Mouse (Mus musculus): ENCODE results near the gene Zfp637.
A peak's percentile ranks its signal among the peaks of the same experiment; 100 is the strongest.
"Not testable (repeated sequence)": the region's sequence is repeated elsewhere in the genome, so short reads cannot be mapped to it uniquely, and the experiment has no call there.

Gene Zfp637

DNA sequence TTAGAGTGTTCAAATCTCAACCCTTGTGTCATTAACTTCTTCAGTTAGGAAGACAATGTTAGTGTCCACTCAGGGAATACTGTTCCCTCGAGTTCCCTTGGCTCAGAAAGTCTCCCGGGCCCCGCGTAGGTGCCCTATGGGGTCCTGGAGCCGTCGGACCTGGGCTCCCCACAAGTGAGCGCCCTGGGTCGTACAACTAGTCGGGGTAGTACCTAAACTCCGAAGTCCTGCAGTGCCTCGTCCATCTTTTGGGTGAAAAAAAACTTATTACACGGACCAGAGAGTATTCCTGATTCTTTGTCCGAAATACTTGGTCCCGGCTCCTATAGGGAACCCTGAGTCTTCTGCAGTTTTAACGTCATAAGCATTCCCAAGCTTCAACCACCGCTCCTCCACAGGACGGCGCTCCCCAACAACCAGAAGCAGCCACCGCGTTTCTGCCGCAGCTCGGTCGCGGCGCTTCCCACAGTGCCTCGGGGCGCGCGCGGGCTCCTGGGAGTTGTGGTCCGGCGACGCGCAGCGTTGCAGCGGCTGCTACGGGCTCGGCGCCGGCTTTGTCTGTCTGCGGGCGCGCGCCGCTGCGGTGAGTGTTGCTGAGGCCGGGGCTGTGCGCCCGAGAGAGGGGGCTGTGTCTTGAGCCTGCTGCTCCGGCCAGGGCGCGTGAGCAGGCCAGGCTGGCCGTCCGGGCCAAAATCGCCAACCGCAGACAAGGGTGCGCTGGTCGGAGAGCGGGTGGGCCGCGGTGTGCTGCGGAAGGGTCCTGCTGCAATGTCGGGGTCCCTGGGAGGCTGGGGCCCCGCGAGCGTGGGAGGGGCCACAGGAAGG, at the start of gene Zfp637:
Gene Zfp637 (plus strand): TSS at position 495 of the 825 bp plus-strand sequence.
- peak; percentile 93 for DNase-seq (ENCODE audit: low read depth, low spot score)

DNA sequence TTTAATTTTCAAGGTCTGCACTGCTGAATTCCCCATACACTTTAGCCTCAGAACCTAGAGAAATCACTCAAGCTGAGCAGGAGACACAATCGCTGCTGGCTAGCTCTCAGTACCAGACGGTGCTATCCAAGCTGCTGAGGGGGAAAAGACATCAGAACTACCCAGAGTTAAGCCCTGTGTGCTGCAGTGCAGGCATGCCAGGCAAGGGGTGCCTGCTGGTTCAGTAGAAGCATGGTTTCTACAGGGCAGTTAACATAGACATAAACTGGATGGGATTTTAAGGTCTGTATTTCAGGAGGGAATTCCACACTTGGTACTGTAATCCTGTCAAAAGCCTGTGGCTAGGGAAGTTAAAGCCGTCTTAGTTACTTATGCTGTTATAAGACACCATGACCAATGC, 45.7 kb upstream of the Zfp637 start:
- no peak for DNase-seq (ENCODE audit: low read depth, low spot score)

DNA sequence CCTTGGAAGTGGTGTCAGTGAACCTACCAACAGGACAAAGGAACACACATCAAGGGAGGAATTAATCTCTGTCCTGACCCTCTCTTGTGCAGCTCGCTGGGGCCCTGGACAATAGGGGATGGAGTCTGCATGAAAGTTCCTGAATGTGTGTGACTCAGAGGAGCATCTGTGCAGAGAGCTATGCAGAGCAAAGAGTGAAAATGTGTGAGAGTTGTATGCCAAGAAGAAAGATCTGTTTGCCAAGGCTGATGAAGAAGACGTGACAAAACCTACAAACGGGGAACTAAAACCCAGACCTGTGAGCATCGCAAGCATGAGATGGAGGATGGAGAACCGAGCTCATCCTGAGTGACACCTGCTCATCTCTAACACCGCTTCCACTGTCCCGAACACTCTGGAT, 40.2 kb upstream of the Zfp637 start:
- DNase-seq (ENCODE audit: low read depth, low spot score) = no peak

DNA sequence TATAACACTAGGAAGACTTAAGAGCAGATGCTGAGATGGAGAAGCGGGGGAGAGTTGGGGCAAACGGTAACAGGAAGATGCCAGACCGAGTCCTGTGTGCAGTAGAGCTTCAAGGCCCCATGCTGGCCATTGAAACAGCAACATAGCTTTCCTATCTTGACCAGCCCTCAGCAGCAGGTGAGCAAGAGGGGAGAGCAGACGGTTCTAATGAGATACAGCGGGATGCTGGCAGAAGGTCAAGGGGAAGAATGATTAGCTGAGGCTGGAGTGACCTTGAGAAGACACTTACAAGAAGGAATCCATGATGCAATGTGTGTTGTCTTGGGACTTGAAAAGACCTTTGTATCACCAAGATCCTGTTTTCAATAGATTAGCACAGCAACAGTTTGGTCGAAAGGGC, 39.2 kb upstream of the Zfp637 start:
- DNase-seq (ENCODE audit: low read depth, low spot score) = no peak

DNA sequence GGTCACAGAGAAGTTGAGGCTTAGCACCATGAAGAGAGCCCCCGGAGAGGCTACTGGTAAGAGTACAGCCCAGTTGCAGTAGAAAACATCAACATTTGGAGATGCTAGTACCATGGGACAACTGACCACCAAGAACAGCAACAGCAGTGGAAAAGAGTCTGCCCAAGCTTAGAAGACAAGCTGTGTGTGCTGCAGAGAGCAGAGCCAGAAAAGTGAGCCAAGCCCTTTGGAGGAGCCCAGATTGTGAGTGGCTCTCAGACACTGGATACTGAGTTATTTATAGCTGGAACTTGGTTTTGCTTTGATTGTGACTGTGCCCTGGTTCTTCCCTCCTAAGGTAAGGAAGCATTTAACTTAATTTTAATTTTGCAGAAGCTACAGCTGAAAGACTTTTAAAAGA, 33.2 kb upstream of the Zfp637 start:
- DNase-seq (ENCODE audit: low read depth, low spot score) = no peak

DNA sequence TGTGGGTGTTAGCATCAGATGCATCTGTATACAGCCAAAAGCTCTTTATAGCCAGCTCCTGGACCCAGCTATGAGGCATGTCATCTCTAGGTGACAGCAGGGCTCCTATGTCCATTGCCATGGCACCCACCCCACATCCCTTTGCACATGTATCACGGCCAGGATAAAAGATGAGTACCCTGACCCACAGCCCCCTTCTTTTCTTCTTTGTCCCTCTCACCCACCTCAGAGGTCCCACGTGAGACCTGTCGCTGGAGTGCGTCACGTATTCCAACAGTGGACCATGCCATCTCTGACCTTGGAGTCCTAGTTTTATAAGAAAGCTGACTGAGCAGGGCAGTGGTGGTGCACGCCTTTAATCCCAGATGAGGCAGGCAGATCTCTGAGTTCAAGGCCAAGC, 31.2 kb upstream of the Zfp637 start:
- DNase-seq (ENCODE audit: low read depth, low spot score) = no peak

DNA sequence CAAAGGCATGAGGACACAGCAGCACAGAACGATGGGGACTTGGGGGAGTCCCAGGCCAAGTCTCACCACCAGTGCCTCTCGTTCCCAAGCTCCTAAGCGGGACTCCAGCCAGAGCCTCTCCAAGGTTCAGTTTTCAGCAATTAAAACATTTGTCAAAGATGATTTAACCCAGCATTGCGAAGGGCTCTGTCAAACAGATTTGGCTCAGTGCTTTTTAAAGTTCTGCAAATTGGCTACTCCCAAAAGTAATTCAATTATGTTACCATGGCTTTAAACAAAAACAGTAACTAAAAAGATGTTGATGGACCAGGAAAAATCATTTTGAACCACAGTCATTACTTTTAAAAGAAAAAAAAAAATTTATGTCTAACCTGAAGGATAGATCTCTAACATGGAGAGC, 30.3 kb upstream of the Zfp637 start:
- no peak for DNase-seq (ENCODE audit: low read depth, low spot score)

DNA sequence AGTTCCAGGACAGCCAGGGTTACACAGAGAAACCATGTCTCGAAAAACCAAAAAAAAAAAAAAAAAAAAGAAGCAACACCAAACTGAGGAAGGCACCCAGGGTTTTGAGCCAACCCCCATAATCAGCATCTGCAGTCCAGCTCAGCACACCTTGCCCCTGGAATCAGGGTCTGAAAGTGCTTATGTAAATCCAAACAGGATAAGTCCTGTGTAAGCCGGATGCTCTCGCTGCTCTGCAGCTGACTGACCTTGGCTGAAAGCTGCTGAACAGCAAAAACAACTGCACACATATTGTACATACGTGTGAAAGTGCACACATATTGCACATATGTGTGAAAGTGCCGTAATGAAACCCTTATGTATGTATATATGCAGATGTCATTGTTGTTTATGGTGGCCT, 29.7 kb upstream of the Zfp637 start:
- DNase-seq (ENCODE audit: low read depth, low spot score) = no peak

DNA sequence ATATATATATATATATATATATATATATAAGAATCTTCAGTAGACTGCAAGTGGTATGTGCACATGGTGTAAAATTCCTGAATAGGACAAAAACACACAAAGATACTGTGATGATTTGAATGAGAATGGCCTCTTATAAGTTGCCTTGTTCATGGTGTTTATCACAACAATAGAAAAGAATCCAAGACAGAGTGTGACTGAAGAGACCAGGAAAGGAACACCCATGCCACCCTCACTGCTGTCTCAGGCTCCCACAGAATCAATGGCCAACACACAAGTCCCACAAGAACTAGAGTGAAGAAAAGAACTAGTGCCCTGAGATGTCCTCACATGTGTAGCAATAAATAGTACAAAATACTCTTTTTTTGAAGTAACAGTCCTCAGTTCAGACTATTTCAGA, 26.3 kb upstream of the Zfp637 start:
- no peak for DNase-seq (ENCODE audit: low read depth, low spot score)

DNA sequence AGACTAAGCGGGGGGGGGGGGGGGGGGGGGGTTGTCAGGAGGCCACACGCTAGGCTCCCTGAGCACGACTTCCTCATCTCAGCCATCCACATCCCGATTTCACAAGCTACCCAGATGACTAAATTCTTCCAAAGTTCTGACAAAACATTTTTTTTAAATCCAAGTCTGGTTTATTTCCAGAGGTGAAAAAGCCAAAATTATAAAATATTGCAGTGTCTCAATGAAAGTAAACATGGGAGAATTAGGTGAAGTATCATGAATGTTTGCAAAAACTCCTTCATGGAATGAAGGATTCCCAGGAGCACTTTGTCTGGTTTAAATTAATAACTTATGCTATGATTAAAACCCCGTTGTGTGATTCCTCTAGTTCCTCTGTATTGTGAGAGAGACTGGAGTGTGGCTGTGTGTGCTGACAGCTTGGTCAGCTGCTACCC, 23.9 kb upstream of the Zfp637 start:
- DNase-seq (ENCODE audit: low read depth, low spot score) = no peak

DNA sequence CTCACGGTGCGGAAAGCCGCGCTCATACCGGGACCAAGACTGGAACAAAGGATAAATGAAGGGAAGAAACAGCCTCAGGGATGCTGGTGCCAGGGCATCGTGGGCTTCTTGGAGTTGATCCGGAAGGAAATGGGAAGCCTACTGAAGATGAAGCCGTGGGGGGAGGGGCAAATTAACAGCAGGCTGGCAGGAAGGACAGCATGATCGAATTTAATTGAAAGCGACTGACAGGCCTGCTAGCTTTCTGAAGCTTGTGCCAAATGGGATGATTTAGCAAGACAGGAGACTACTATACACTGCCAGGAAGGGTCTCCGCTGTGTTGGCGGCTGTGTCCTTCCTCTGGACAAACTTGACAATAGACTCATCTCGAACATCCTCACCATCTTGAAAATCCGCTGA, 20.7 kb upstream of the Zfp637 start:
- DNase-seq (ENCODE audit: low read depth, low spot score) = no peak

DNA sequence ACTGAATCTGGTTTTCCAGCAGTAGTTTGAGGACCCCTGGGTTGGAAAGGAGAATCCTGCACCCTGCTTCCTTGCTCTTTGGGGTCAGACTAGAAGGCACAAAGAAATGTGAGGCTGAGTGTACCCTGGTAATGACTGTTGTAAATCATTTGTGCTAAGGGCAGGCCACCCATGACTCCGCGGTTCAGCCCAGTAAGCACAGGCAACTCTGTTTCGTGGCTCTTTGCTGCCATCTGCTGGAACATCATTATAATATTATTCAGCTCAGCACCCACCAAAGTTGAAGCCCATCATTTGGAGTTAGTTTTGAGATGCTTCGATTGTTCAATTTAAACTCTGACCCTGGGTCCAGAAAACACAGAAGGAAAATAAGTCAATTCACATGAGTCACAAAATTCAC, 15.6 kb upstream of the Zfp637 start:
- peak; percentile 42 for DNase-seq (ENCODE audit: low read depth, low spot score)

DNA sequence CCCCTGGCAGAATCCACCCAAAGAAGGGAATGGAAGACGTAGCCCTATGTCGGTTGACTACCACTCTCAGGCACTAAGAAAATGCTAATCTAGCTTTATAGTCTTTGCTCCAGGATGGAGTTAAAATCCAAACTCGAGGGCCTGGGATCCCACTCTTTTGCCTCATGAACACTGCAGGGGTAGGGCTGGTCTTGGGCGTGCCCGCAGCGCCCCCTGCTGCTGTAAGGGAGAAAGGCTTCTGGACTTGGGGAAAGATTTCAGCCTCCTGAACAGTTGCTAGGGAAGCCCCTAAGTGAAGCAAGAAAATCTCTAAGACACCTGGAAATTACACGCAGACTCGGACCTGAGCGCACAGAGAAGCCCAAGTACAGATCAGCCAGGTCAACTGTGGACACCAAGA, 12.7 kb upstream of the Zfp637 start:
- peak; percentile 71 for DNase-seq (ENCODE audit: low read depth, low spot score)

DNA sequence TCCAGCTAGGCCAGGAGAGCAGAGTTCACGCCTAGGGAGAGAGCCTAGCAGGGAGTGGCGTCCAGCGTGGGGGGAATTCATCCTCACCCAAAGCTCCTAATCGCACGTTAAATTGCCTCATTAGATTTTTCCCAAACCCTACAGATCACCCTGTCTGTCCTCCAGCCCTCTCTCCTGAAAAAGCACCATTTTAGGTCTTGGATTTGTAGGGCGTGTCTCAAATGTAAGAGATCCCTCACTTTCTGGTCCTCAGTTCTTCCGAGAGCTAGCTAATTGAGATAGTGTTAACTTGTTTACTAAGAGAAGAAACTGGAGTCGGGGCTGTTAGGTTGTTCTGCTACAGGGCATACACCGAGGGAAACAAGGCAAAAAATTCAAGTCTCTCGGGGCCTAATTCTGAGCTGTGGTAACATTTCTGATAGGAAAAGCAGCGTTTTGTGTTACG, 553 bp downstream of the Zfp637 start:
- DNase-seq (ENCODE audit: low read depth, low spot score) = no peak

DNA sequence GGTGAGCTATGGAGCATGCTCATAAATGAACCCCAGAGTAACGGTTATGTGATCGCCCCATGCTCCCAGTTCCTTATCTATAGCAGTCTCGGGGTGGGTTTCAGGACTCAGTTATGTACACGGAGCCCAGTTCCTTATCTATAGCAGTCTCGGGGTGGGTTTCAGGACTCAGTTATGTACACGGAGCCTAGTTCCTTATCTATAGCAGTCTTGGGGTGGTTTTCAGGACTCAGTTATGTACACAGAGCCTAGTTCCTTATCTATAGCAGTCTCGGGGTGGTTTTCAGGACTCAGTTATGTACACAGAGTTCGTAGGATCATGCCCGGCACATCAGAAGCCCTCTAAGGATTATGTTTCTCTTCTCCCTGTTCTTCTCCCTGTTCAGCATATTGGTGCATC, 3.6 kb downstream of the Zfp637 start:
- no peak for DNase-seq (ENCODE audit: low read depth, low spot score)

DNA sequence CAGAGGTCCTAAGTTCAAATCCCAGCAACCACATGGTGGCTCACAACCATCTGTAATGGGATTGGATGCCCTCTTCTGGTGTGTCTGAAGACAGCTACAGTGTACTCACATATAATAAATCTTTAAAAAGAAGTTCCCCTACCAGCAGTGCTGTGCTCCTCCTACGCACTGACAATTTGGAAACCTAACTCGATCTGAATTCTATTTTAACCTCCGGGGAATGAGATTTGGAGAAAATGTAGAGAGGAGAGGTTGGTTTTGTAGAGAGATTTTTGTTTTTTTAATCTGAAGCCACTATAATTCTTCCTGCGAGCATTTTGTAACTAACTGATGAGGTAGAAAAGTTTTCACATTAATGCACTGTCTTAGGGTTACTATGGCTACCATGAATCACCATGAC, 5.7 kb downstream of the Zfp637 start:
- DNase-seq (ENCODE audit: low read depth, low spot score) = not testable (repeated sequence)

DNA sequence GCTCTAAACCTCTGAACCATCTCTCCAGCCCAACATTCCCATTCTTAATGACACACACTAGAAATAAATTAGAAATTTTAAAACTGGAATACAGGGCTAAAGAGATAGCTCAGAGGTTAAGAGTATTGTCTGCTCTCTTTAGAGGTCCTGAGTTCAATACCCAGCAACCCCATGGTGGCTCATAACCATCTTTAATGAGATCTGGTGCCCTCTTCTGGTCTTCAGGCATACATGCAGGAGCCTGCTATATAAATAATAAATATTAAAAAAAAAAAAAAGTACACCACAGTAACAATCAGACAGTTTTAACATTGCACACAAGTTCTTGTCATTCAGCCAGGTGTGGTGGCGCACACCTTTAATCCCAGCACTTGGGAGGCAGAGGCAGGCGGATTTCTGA, 6.8 kb downstream of the Zfp637 start:
- no peak for DNase-seq (ENCODE audit: low read depth, low spot score)

DNA sequence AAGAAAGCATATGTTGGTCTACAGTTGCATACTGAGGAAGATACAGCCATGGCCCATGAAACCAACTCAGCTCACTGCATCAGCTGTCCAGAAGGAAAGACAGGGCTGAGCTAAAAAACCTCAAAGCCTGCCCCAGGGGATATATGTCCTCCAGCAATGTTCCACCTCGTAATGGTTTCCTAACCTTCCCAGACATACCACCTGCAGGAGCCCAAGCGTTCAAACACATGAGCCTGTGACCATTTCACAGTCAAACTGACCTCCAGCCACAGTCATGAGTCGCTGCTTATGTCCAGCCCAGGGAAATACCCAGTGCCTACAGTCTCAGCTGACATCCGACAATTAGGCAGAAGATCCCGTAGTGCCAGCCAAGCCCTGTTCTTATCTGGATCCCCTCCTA, 7.6 kb downstream of the Zfp637 start:
- DNase-seq (ENCODE audit: low read depth, low spot score) = no peak

DNA sequence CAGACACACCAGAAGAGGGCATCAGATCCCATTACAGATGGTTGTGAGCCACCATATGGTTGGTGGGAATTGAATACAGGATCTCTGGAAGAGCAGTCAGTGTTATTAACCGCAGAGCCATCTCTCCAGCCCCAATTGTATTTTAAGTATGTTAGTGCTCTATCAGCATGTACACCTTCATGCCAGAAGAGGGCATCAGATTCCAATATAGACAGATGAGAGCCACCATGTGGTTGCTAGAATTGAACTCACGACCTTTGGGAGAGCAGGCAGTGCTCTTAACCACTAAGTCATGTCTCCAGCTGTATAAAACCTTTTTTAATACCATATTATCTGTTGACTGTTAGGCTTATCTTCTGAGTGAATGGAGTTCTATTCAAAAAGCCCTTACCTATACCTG, 10.8 kb downstream of the Zfp637 start:
- no peak for DNase-seq (ENCODE audit: low read depth, low spot score)

DNA sequence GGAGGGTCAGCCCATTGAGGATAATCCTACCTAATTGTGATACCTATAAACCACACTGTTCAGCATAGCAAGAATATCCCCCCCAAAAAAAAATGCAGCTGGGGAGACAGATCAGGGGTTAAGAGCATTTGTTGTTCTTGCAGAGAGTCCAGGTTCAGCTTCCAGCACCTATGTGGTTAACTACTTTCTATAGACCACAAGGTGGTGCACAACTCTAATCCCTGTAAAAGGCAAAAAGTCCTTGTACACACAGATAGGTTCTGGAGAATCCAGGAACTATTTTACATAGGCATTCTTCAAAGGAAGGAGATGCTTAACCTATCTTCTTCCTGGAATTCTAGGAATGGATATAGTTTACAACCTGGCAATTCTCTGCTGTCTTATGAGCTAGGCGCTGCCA, 17.0 kb downstream of the Zfp637 start:
- DNase-seq (ENCODE audit: low read depth, low spot score) = no peak

DNA sequence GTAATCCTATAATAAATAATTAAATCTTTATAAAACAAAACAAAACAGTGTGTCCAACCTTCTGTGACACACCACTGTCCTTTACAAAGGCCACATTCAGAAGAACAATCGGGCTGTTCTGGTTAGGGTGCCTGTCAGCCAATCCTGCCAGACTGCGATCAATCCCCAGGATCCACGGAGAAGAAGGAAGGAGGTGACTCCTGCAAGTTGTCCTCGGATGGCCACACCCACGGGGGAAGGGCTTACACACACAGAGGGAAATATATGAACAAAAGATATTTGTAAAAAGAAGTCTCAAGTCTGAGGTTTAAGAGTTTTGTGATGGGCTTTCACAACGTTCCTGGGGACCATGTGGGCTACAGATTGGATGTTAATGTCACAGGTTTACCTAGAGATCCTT, 20.9 kb downstream of the Zfp637 start, which contains the start of gene Zfp239:
Gene Zfp239 (plus strand): TSS at position 253 of the 400 bp plus-strand sequence.
- no peak for DNase-seq (ENCODE audit: low read depth, low spot score)

DNA sequence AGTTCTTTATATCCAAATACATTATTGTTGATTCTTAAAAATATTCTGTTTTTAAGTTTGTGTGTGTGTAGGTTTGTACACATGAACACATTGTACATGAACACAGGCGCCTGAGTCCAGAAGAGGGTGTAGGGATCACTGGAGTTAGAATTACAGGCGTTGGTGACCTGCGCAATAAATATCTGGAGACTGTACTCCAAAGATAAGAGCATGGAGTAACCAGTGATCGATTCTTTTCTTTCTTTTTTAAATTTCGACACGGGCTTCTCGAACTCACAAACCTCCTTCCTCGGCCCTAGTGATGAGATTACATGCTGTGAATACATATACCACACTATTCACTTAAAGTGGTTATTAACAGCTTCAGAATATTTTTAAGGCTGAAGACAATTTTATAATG, 21.5 kb downstream of the Zfp637 start:
- no peak for DNase-seq (ENCODE audit: low read depth, low spot score)

DNA sequence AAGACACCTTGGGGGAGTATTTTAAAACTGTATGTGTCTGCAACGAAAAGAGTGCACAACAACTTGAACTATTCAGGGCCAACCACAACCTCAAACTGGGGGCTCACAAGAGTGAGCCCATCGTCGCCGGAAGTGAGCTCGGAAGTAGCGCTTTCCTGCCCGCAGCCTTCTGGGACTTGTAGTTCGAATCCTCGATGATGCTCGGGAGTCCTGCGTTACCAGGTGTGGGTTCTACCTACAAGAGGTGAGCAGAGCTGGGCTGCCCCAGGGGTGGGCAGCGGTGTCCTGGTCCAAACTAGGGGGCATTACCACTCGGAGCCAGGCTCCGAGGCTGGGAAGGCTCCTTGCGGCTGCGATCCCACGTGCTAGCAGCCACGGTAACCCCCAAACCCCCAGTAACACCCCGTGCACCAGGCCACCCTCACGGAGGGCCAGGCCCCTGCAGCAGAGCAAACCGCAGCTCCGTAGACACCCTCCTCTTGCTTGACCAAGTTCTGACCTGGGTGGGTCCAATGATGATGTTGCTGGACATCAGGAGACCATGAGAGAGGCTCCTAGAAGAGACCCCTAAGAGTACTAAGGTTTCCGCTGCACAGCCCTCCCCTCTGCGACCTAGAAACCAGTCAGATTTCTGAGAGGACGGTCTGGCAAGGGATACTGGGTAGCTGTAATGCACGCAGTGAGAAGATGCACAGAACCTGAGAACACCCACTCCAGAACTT, 22.1 kb downstream of the Zfp637 start:
- DNase-seq (ENCODE audit: low read depth, low spot score) = peak; percentile 74
